Mouse (Mus musculus) E14TG2a.4 (cell line): ENCODE results near the gene Mt3.
"Not testable (repeated sequence)": the region's sequence is repeated elsewhere in the genome, so short reads cannot be mapped to it uniquely, and the experiment has no call there.

Experiments
- H3K27me3 ChIP-seq: 2 replicates; pipeline ENCODE4 v1.6.1; 2014; ENCODE audit warnings: low read length, control low read depth; ENCODE audit not compliant: insufficient read depth
- H3K36me3 ChIP-seq: 2 replicates; pipeline ENCODE4 v1.6.1; 2014; ENCODE audit warnings: low read length, control low read depth; ENCODE audit not compliant: insufficient read depth
- H3K4me1 ChIP-seq: replicated peaks from 2 replicates; pipeline ENCODE4 v1.6.1; 2014; ENCODE audit warnings: low read depth, low read length, control low read depth
- H3K4me3 ChIP-seq: replicated peaks from 2 replicates; pipeline ENCODE4 v1.5.1; 2014; ENCODE audit warnings: mild to moderate bottlenecking, low read length
- H3K9me3 ChIP-seq: 2 replicates; pipeline ENCODE4 v1.6.1; 2014; ENCODE audit warnings: low read length, control low read depth
- CTCF ChIP-seq: conservative IDR thresholded peaks from 2 replicates; pipeline ENCODE4 v1.5.1; 2014; ENCODE audit warnings: low read length
- NANOG ChIP-seq: IDR thresholded peaks from 2 replicates; pipeline ENCODE4 v1.6.1; 2014; ENCODE audit warnings: borderline replicate concordance, low read length, mixed read lengths
- POU5F1 ChIP-seq: IDR thresholded peaks from 2 replicates; pipeline ENCODE4 v1.6.1; 2014; ENCODE audit warnings: low read length, borderline replicate concordance

Mt3 gene

DNA sequence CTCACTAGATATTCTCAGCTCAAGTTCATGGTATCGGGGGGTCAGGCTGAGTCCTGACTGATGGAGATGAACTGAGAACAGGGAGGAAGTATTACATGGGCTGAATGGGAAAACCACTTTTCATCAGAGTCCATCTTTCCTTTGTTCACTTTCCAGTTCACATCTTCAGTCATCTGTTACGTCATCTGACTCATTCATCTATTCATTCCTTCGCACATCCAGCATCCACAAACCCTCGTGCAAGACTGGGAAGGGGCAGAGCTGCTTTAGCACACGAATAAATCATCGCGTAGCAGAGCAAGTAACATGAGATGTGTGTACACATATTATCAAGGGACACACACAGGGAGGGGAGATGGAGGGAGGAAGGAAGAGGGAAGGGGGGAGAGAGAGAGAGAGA, 16.2 kb upstream of the Mt3 start:
- TF ChIP-seq NANOG (no peak), POU5F1 (no peak), CTCF (no peak)
- Histone ChIP-seq H3K9me3 (peaks cover 17% of the 10 kb centered on the region), H3K36me3 (no peaks in the 10 kb centered on the region), H3K27me3 (peaks cover 13% of the 10 kb centered on the region; the same call in 1 of the 2 replicates), H3K4me3 (no peak overlapping the region), H3K4me1 (peaks cover 22% of the 10 kb centered on the region)

DNA sequence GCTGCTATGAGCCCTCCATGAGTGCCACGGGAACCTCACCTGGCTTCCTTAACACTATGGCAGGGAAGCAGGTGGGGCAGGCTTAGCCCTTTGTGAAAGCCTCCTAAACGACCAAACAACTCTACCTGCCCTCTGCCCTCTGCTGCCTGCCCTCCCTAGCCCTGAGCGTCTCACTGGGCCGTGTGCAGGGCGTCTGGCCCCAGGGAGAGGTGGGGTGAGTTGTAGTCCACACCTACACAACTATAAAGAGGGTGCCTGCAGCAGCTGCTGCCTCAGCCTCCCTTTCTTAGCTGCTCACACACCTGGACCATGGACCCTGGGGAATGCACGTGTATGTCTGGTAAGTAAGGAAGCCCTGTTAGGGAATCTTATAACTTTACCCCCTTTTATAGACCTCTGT, 15.5 kb upstream of the Mt3 start, which contains the start of gene Mt4:
TSS of gene Mt4 (plus strand) at position 265 of the 400 bp plus-strand sequence.
- no peaks in the 10 kb centered on the region for H3K36me3 ChIP-seq
- no peak for TF ChIP-seq CTCF
- no peak for TF ChIP-seq NANOG
- TF ChIP-seq POU5F1: no peak
- peaks cover 22% of the 10 kb centered on the region for H3K4me1 ChIP-seq
- H3K4me3 ChIP-seq: no peak within 1 kb of the TSS
- peaks cover 13% of the 10 kb centered on the region; the same call in 1 of the 2 replicates for H3K27me3 ChIP-seq
- peaks cover 17% of the 10 kb centered on the region for H3K9me3 ChIP-seq

DNA sequence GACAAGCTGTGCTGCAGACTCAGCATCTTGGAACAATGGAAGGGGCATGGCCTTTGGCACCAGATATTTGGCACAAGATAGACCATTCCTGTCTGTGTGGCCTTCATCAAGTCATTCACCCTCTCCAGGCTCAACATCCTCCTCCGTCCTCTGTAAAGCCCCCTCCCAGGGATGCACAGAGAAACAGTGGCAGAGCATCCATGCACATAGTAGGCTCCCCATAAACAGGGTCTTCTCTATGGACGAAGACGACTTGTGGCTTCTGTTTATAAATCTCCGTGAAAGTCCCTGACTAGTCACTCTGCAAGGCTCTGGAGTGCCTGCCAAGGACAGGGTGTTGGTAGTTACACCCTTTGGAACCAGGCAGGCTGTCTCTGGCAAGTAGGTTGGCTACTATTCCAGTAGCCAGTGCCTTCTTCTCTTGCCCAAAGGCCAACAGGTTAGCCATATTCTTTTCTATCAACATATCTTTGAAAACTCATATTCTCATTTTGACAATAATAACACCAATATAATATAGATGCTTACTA, 12.1 kb upstream of the Mt3 start:
- Histone ChIP-seq H3K27me3 (peaks cover 13% of the 10 kb centered on the region; the same call in 1 of the 2 replicates), H3K9me3 (peaks cover 13% of the 10 kb centered on the region), H3K4me3 (no peak overlapping the region), H3K36me3 (no peaks in the 10 kb centered on the region), H3K4me1 (peaks cover 14% of the 10 kb centered on the region)
- TF ChIP-seq CTCF (no peak), POU5F1 (no peak), NANOG (no peak)

DNA sequence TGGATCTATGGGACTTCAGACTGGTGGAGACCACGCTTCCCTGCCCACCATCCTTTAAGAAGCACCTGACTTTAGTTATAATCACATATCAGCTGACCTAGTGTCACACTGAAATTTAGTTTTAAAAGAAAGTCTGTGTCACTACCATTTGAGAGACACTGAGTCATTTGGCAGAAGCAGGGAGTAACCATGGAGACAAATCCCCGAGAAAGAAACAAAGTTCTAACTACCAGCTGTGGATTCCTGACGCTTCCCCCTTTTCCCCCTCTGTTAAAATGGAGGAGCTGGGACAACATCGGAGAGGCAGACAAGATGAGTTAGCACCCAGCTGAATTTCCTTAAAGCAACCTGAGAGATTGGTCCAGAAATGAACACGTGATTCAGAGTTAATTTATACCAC, 4.2 kb upstream of the Mt3 start:
- Histone ChIP-seq H3K9me3 (no peaks in the 10 kb centered on the region), H3K4me3 (no peak overlapping the region), H3K36me3 (no peaks in the 10 kb centered on the region), H3K4me1 (peaks cover 33% of the 10 kb centered on the region), H3K27me3 (peaks cover 26% of the 10 kb centered on the region)
- TF ChIP-seq NANOG: no peak
- no peak for TF ChIP-seq CTCF
- TF ChIP-seq POU5F1: no peak

DNA sequence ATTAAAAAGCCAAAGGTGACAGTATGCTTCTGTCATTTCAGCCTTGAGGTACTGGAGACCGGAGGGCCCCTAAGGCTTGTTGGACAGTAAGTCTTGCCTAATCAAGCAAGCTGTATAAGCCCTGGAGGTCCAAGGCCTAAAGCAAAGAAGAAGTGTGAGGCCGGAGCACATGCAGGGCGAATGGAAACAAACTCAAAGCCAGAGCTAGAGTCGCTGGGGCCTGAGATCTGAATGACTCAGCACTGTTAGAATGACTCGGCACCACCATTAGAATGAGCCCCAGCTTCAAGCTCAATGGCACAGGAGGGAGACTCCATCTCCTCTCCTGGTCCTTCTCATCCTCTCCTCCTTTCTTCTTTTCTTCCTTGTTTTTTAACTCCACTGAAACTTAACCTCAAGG, 1.5 kb upstream of the Mt3 start:
- peaks cover 52% of the 10 kb centered on the region for H3K4me1 ChIP-seq
- H3K36me3 ChIP-seq: no peaks in the 10 kb centered on the region
- H3K27me3 ChIP-seq: peaks cover 37% of the 10 kb centered on the region
- no peaks in the 10 kb centered on the region for H3K9me3 ChIP-seq
- TF ChIP-seq CTCF: no peak
- TF ChIP-seq POU5F1: no peak
- no peak for TF ChIP-seq NANOG
- H3K4me3 ChIP-seq: no peak overlapping the region

DNA sequence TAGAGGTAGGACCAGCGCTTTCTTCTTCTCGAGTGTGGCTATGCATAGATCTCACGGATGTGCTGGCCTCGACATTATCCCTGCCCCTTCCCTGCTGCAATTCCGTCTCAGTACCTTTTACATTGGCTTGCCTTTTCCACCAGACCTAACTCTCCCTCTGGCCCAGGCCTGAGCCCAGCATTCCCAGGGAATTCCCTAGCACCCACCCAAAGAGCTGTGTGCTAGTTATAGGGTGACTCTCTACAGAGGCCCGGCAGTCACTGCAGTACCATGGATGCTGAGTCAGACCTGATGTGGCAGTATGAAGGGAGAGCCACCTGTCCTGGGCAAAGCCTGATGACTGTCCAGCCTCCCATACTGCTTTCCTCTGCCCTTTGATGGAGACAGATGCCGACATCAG, 1.0 kb downstream of the Mt3 start:
- Histone ChIP-seq H3K4me1 (peaks cover 50% of the 10 kb centered on the region), H3K9me3 (no peaks in the 10 kb centered on the region), H3K36me3 (no peaks in the 10 kb centered on the region), H3K27me3 (peaks cover 37% of the 10 kb centered on the region), H3K4me3 (peak overlapping the region; percentile 50)
- TF ChIP-seq CTCF (no peak), NANOG (no peak)

DNA sequence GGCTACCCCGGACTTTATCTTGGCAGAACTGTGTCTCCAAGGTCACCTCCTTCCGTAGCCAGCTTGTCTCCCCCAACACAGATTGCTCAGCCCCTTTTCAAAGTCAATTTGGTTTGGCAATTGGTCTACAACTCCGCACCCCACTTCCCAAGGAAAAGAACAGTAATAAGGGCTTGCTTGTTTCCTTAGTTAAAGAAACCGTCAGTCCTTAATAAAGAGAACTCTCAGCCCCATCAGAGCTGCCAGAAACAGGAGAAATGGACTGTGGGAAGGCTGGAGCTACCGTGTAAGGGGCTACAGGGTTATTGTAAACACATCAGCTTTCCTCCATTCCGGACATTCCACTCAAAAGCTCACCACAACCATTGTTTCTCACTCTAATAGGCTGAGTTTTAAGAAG, 2.1 kb downstream of the Mt3 start:
- TF ChIP-seq POU5F1 (no peak), CTCF (no peak), NANOG (no peak)
- Histone ChIP-seq H3K27me3 (peaks cover 37% of the 10 kb centered on the region), H3K36me3 (no peaks in the 10 kb centered on the region), H3K4me3 (peak overlapping the region; percentile 32; the same call in 1 of the 2 replicates), H3K9me3 (no peaks in the 10 kb centered on the region), H3K4me1 (peaks cover 50% of the 10 kb centered on the region)

DNA sequence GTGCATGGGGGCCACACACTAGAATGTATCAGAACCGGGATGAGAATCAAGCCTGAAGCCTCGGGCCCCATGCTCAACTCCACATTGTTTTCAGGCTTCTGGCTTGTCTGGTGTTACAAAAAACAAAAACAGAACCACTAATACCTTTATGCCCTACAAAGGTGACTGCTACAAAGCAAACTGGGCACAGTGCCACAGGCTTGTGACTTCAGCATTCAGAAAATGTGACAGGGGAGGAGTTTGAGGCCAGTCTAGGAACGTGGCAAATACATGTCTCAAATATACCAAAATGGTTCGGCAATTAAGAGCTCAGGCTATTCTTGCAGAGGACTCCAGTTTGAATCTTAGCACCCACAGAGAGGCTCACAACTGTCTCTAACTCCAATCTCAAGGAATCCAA, 3.7 kb downstream of the Mt3 start:
- Histone ChIP-seq H3K4me3 (no peak overlapping the region), H3K27me3 (peaks cover 31% of the 10 kb centered on the region), H3K36me3 (no peaks in the 10 kb centered on the region), H3K4me1 (peaks cover 42% of the 10 kb centered on the region), H3K9me3 (no peaks in the 10 kb centered on the region)
- TF ChIP-seq CTCF: no peak

DNA sequence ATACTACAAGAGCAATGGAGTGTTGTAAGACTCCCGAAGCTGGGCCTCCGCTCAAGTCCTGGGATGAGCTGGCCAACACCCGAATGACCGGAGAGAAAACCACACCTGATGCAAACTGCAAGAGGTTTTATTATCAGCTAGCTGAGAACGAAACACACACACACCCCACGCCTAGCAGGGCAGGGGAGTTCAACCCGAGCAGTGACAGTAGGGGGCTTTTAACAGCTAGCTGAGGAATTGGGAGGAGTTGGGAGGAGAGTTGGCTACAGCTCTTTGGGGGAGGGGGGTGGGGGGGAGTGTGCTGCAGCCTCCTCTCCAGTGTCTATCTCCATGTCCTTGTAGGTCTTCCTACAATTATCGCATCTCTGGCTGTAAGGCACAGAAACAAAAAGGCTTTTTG, 13.4 kb downstream of the Mt3 start:
- peaks cover 64% of the 10 kb centered on the region for H3K4me1 ChIP-seq
- H3K36me3 ChIP-seq, H3K9me3 ChIP-seq, H3K27me3 ChIP-seq, H3K4me3 ChIP-seq: not testable (repeated sequence)
